Mouse (Mus musculus) liver, embryonic 12.5 days (tissue): ENCODE results near the gene Blzf1. TPM values are rescaled to one million over a fixed set of nuclear protein-coding genes. Genes with fewer than 3 reads are reported as not detected.

ENCODE experiments used
- ATAC-seq: fragments of 200-750 bp; cut with Nextera tagmentation; 2 replicates; pipeline ENCODE4 v1.8.0; 2017; ENCODE audit warnings: moderate number of reproducible peaks, mild to moderate bottlenecking, moderate library complexity
- H3K27ac ChIP-seq: fragments of 300-500 bp; sonication (generic); 2 replicates; pipeline ENCODE4 v1.5.1; 2016; ENCODE audit warnings: mild to moderate bottlenecking
- H3K27me3 ChIP-seq: fragments of 300-500 bp; sonication (generic); replicated peaks from 2 replicates; pipeline ENCODE4 v1.6.1; 2016; ENCODE audit warnings: mild to moderate bottlenecking, moderate library complexity
- H3K36me3 ChIP-seq: fragments of 300-500 bp; sonication (generic); 2 replicates; pipeline ENCODE4 v1.6.1; 2016; ENCODE audit warnings: mild to moderate bottlenecking, moderate library complexity
- H3K4me1 ChIP-seq: fragments of 300-500 bp; sonication (generic); 2 replicates; pipeline ENCODE4 v1.6.1; 2016
- H3K4me2 ChIP-seq: fragments of 300-500 bp; sonication (generic); 2 replicates; pipeline ENCODE4 v1.6.1; 2016; ENCODE audit warnings: mild to moderate bottlenecking, moderate library complexity
- H3K4me3 ChIP-seq: fragments of 300-500 bp; sonication (generic); 2 replicates; pipeline ENCODE4 v1.5.1; 2016; ENCODE audit warnings: mild to moderate bottlenecking, moderate library complexity
- H3K9ac ChIP-seq: fragments of 300-500 bp; sonication (generic); 2 replicates; pipeline ENCODE4 v1.6.1; 2016; ENCODE audit warnings: mild to moderate bottlenecking, moderate library complexity
- H3K9me3 ChIP-seq: fragments of 300-500 bp; sonication (generic); replicated peaks from 2 replicates; pipeline ENCODE4 v1.6.1; 2016; ENCODE audit warnings: mild to moderate bottlenecking, moderate library complexity
- WGBS: fragments of 180-500 bp; shearing (Covaris S2); methylation state at CpG from one replicate; pipeline ENCODE4 v1.1.7; 2016; ENCODE audit not compliant: insufficient replicate concordance; 5-methylcytosine and 5-hydroxymethylcytosine counted together
- polyA plus RNA-seq: library from polyadenylated mRNA; unstranded; fragments of >200 nt; fragmentation: Nextera tagmentation; extraction: Ambion mirVana; gene quantifications from 2 replicates; pipeline ENCODE4 v1.2.1, GENCODE M21; 2016

Gene Blzf1
- polyA plus RNA-seq, 1 experiment from 2014 or later: 15.8 TPM

DNA sequence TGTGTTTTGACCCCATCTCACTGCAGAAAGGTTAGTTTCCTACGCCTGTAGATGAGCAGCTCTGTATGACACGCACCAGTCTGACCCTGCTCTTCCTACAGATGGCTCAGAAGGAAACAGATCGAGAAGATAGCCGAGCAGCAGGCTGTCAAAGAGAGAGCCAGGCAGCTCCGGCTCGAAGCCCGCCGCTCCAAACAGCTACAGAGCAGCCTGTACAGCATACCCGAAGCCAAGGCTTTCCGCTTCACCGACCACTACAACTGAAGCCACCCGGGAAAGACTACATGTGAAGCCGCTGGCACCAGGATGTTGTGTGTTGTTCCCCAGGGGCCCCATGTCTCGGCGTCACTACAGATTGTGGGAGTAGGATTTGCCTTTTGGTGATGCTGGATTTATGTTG, 19.9 kb downstream of the Blzf1 start:
- no peak overlapping the region for H3K27ac ChIP-seq
- ATAC-seq: no peak
- 44% methylated on average over 15 of the region's 15 CpGs for WGBS

DNA sequence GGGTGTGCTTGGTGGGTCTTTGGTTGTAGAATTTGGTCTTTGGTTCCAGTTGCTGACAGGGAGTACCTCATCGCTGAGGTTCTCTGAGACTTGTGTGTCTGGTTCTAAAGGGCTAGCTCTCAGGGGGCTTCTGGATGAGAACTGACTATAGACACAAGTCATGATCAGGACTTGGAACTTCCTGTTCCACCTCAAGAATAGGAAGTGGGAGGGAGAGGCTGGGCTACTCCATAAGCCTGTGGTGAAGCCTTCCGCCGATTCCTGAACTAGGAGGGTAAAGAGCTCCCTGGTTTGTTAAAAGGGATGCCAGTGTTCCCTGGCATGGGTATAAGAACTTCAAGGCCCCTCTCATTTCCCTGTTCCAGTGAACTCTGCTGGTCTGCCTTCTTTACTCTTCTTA, 23.3 kb downstream of the Blzf1 start:
- 74% methylated on average over 3 of the region's 3 CpGs for WGBS
- Histone ChIP-seq H3K9ac (no peak overlapping the region), H3K27me3 (no peaks in the 10 kb centered on the region), H3K36me3 (no peaks in the 10 kb centered on the region), H3K27ac (no peak overlapping the region), H3K4me2 (no peak overlapping the region), H3K9me3 (no peaks in the 10 kb centered on the region), H3K4me3 (no peak overlapping the region), H3K4me1 (no peaks in the 10 kb centered on the region)
- no peak for ATAC-seq

More for the DNA sequence above, 19.9 kb downstream of the Blzf1 start:
- no peak overlapping the region for H3K4me2 ChIP-seq
- H3K27me3 ChIP-seq: no peaks in the 10 kb centered on the region
- H3K9me3 ChIP-seq: no peaks in the 10 kb centered on the region
- H3K36me3 ChIP-seq: peaks cover 17% of the 10 kb centered on the region
- no peaks in the 10 kb centered on the region for H3K4me1 ChIP-seq
- no peak overlapping the region for H3K4me3 ChIP-seq
- no peak overlapping the region for H3K9ac ChIP-seq

DNA sequence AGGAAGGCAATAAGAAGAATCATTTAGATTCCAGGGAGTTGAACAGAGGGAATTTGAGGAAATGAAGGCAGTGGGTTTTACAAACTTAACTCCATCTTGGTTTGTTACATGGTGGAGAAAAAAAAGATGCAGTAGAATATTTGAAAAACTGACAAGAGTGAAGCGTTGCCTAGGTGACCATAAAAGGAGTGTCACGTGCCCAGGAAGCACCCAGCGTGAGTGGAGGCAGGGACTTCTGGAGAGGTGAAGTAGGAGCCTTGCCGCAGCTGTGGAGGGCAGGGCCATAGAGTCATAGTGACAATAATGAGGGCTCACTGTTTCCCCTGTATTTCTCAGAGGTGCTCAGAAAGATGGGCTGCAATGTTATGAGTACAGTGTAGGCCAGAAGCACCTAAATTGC, 28.0 kb downstream of the Blzf1 start:
- H3K36me3 ChIP-seq: no peaks in the 10 kb centered on the region
- no peaks in the 10 kb centered on the region for H3K9me3 ChIP-seq
- WGBS: 74% methylated on average over 4 of the region's 4 CpGs
- H3K9ac ChIP-seq: no peak overlapping the region
- no peaks in the 10 kb centered on the region for H3K27me3 ChIP-seq
- no peak overlapping the region for H3K27ac ChIP-seq
- no peak overlapping the region for H3K4me2 ChIP-seq
- no peak for ATAC-seq
- no peak overlapping the region for H3K4me3 ChIP-seq
- peaks cover 5% of the 10 kb centered on the region; the same call in 1 of the 2 replicates for H3K4me1 ChIP-seq

- Histone ChIP-seq H3K27ac (no peak overlapping the region), H3K36me3 (no peaks in the 10 kb centered on the region), H3K27me3 (no peaks in the 10 kb centered on the region), H3K9me3 (no peaks in the 10 kb centered on the region), H3K4me2 (no peak overlapping the region), H3K9ac (no peak overlapping the region), H3K4me3 (no peak overlapping the region), H3K4me1 (peaks cover 5% of the 10 kb centered on the region; the same call in 1 of the 2 replicates)
- 82% methylated on average over 3 of the region's 3 CpGs for WGBS
- no peak for ATAC-seq
These were observed 30.7 kb downstream of the Blzf1 start for GRCm38 (mm10) chr1:164276552-164276951.

DNA sequence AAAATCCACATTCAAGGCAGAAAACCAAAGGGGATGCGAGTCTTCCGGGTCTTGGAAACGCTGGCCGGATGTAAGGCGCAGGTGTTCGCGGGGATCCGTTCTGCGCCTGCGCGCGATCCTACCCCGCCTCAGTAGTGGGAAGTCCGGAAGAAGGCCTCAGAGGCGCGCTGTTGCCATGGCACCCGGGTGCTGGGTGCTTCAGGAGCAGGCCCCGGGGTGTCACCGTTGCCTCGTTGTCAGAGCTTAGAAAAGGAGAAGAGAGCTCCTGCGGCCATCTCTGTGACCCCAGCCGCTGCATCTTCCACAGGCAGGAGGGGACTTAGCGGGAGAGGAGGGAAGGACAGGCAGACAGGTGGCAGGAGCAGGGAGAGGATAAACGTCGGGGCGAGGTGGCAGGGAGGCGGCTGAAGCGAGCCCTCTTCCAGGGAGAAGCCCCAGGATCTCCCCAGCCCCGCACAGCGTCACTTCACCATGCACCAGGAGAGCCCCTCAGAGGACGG, 31.8 kb downstream of the Blzf1 start, which contains the start of gene Ccdc181:
Gene Ccdc181, plus strand, starts transcription at position 131 of the 500 bp plus-strand sequence.
- Histone ChIP-seq H3K4me2 (peak within 1 kb of the TSS; percentile 81), H3K36me3 (no peaks in the 10 kb centered on the region), H3K27me3 (no peaks in the 10 kb centered on the region), H3K9me3 (no peaks in the 10 kb centered on the region), H3K27ac (peak within 1 kb of the TSS; percentile 39; the same call in 1 of the 2 replicates), H3K4me1 (peaks cover 5% of the 10 kb centered on the region; the same call in 1 of the 2 replicates), H3K4me3 (peak within 1 kb of the TSS; percentile 66), H3K9ac (peak within 1 kb of the TSS; percentile 63)
- under 1% methylated on average over 31 of the region's 31 CpGs for WGBS
- ATAC-seq: peak; percentile 100

DNA sequence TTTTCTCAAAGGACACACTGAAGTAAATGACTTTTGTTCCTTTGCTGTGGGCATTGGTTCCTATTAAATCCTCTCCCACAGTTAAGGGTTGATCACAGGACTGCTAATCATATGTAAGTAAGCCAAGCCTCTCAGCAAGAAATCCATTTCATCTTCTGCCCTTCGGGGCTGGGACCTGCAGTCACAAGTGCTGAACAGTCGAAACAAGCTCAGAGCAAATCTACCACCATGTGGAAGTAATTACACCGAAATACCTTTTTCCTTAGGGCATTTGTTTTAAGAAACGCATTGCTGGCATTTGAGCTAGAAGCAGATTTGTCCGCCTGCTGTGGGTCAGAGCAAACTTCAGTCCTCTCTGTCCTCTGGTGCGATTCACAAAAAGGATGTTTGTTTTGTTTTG, 33.6 kb downstream of the Blzf1 start:
- WGBS: 72% methylated on average over 6 of the region's 6 CpGs
- H3K9ac ChIP-seq: no peak overlapping the region

DNA sequence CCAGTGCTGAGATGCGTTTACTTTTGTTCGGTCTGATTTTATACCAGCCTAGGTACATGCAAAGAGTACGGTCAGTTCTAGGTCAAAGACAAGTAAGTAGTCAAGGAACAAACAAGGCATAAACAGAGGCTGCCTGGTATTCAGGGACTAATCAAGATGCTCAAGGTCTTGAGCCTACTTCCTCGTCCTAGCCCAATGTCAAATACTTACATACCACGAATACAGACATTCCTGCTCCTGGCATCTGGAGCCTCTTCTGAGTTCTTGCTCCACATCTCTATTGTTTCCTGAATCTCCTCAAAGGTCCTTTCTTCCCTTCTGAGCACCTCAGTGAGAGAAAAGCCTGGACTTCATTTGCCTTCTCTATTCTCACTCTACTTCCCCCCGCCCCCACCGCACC, 36.3 kb downstream of the Blzf1 start:
- 80% methylated on average over 7 of the region's 7 CpGs for WGBS
- no peak overlapping the region for H3K9ac ChIP-seq
- no peak overlapping the region for H3K27ac ChIP-seq
- no peak overlapping the region for H3K4me3 ChIP-seq
- peaks cover 3% of the 10 kb centered on the region; the same call in 1 of the 2 replicates for H3K4me1 ChIP-seq
- H3K9me3 ChIP-seq: no peaks in the 10 kb centered on the region
- no peak overlapping the region for H3K4me2 ChIP-seq
- no peak for ATAC-seq
- H3K36me3 ChIP-seq: peaks cover 7% of the 10 kb centered on the region
- H3K27me3 ChIP-seq: no peaks in the 10 kb centered on the region

More for the DNA sequence above, 33.6 kb downstream of the Blzf1 start:
- H3K4me1 ChIP-seq: peaks cover 5% of the 10 kb centered on the region; the same call in 1 of the 2 replicates
- no peaks in the 10 kb centered on the region for H3K9me3 ChIP-seq
- H3K27me3 ChIP-seq: no peaks in the 10 kb centered on the region
- H3K4me2 ChIP-seq: no peak overlapping the region
- H3K36me3 ChIP-seq: no peaks in the 10 kb centered on the region
- ATAC-seq: no peak
- no peak overlapping the region for H3K4me3 ChIP-seq
- no peak overlapping the region for H3K27ac ChIP-seq

DNA sequence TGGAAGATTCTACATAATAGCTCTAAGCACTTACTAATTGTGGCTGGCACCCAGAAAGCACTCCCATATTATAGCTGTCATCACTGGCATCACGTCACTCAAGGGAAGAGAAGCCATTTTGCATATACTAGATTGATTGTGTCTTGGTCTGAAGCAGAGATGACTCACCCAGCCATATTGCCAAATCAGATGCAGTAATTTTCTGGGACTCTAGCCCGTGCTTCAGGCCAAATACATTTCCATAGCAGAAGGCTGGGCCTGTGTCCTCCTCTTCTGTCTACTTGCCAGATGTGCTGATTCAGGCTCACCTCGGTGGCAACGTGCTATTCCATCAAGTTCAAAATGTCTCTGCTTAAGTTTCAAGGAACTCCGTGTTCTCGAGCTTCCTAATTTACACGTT, 45.7 kb downstream of the Blzf1 start:
- H3K9ac ChIP-seq: no peak overlapping the region
- 82% methylated on average over 7 of the region's 7 CpGs for WGBS
- H3K4me1 ChIP-seq: 0 out of 2 replicates have a peak, but pooled peaks cover 3% of the 10 kb centered on the region
- H3K9me3 ChIP-seq: no peaks in the 10 kb centered on the region
- H3K27me3 ChIP-seq: no peaks in the 10 kb centered on the region
- no peak for ATAC-seq
- no peak overlapping the region for H3K27ac ChIP-seq
- no peak overlapping the region for H3K4me2 ChIP-seq
- H3K36me3 ChIP-seq: peaks cover 76% of the 10 kb centered on the region
- no peak overlapping the region for H3K4me3 ChIP-seq

- H3K4me2 ChIP-seq: 0 out of 2 replicates have a peak overlapping the region, but pooled peaks have one; percentile 10
- H3K36me3 ChIP-seq: peaks cover 70% of the 10 kb centered on the region
- no peak overlapping the region for H3K4me3 ChIP-seq
- peaks cover 3% of the 10 kb centered on the region; the same call in 1 of the 2 replicates for H3K4me1 ChIP-seq
- no peaks in the 10 kb centered on the region for H3K9me3 ChIP-seq
- peak; percentile 27; the same call in 1 of the 2 replicates for ATAC-seq
- no peak overlapping the region for H3K9ac ChIP-seq
- peak overlapping the region; percentile 20; the same call in 1 of the 2 replicates for H3K27ac ChIP-seq
- WGBS: 80% methylated on average over 16 of the region's 16 CpGs
- H3K27me3 ChIP-seq: no peaks in the 10 kb centered on the region
These were observed 46.9 kb downstream of the Blzf1 start for GRCm38 (mm10) chr1:164260171-164261028.

- WGBS: 44% methylated on average over 3 of the region's 3 CpGs
- H3K27me3 ChIP-seq: no peaks in the 10 kb centered on the region
- no peaks in the 10 kb centered on the region for H3K9me3 ChIP-seq
- no peak overlapping the region for H3K27ac ChIP-seq
- H3K9ac ChIP-seq: no peak overlapping the region
- peaks cover 20% of the 10 kb centered on the region for H3K36me3 ChIP-seq
- H3K4me2 ChIP-seq: no peak overlapping the region
- no peak overlapping the region for H3K4me3 ChIP-seq
- H3K4me1 ChIP-seq: peaks cover 52% of the 10 kb centered on the region
- no peak for ATAC-seq
These were observed 52.5 kb downstream of the Blzf1 start for GRCm38 (mm10) chr1:164254836-164255235.

GRCm38 (mm10) chr1:164252551-164252950, 54.7 kb downstream of the Blzf1 start:
- ATAC-seq: no peak
- H3K4me1 ChIP-seq: peaks cover 62% of the 10 kb centered on the region
- H3K4me3 ChIP-seq: no peak overlapping the region
- peaks cover 13% of the 10 kb centered on the region for H3K36me3 ChIP-seq
- 66% methylated on average over 5 of the region's 5 CpGs for WGBS
- H3K4me2 ChIP-seq: 0 out of 2 replicates have a peak overlapping the region, but pooled peaks have one; percentile 6
- H3K27me3 ChIP-seq: no peaks in the 10 kb centered on the region
- no peaks in the 10 kb centered on the region for H3K9me3 ChIP-seq
- H3K9ac ChIP-seq: no peak overlapping the region
- H3K27ac ChIP-seq: no peak overlapping the region

DNA sequence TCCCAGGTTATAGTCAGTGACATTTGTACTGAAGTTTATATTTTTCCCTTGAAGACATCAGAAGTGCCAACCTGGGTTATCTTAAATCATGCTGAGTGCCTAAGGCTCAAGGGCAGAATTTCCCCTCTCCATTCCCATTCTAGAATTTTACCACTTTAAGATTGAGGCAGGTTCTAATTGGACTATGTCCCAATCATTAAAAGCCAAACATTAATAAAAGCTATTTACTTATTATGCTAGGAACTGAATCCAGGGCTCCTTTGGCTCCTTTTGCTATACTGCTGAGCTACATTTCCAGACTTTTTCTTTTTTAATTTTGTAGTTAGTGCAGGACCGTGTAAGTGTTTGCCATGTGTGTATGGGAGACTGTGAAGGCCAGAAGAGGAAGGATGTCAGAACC, 55.9 kb downstream of the Blzf1 start:
- 75% methylated on average over 1 of the region's 1 CpGs for WGBS
- Histone ChIP-seq H3K9ac (no peak overlapping the region), H3K4me3 (peak overlapping the region; percentile 82; the same call in 1 of the 2 replicates), H3K36me3 (peaks cover 2% of the 10 kb centered on the region; the same call in 1 of the 2 replicates), H3K4me2 (peak overlapping the region; percentile 76), H3K4me1 (peaks cover 65% of the 10 kb centered on the region), H3K27ac (no peak overlapping the region), H3K27me3 (no peaks in the 10 kb centered on the region), H3K9me3 (no peaks in the 10 kb centered on the region)
- ATAC-seq: no peak
